In the genomic region with DNA sequence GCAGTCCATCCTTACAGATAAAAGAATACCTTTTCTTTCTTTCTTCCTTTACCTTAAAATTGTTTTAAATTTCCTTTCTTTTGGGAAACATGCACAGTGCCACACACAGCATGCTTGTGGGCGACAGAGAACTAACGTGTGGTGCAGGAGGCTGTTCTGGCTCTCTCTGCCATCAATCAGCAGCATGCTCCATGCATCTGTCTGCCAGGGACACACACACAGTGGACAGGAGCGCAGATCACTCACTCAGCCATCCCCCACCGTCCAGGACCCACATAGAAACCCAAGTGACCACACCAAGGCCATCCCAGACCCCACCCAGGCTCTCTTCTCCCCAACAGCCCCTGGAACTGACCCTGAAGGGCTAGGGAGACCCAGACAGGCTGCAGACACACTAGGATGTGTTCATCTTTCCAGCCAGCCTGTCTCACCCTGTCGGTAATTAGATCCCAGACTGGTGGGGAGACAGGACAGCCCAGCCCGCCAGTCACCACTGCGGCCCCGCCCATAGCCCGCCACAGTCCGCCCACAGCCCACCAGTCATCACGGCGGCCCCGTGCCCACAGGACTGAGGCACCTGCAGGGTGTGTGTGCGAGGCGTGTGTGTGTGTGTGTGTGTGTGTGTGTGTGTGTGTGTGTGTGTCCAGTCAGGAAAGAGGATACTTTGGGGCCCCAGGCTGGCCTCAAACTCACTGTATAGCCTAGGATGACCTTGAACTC, we compare ENCODE assay signal across 8 mouse cellular contexts. TPM values are rescaled to one million over a fixed set of nuclear protein-coding genes. Genes with fewer than 3 reads are reported as not detected.
DNase-seq lines count a peak whose midpoint lies in the region; ATAC-seq lines count a peak whose summit lies in the region.

No protein-coding gene starts in this region.

- no peak for DNase-seq in lung, postnatal 25 days (ENCODE audit: low spot score)
- DNase-seq in embryo, embryonic 10 days (ENCODE audit: low spot score) = peak; percentile 78
- no peak for DNase-seq in natural killer cell, adult 2 months (ENCODE audit: low spot score in 2 of 2)
- DNase-seq in yolk sac, embryonic 10.5 days (ENCODE audit: low spot score) = no peak
- DNase-seq in layer of hippocampus, postnatal 14 days (ENCODE audit: low spot score in 2 of 2) = no peak

- no peaks in the 10 kb centered on the region for H3K9me3 ChIP-seq in lung, embryonic 16.5 days (ENCODE audit: control insufficient read depth, low read length)
- H3K9me3 ChIP-seq in hindbrain, embryonic 16.5 days (ENCODE audit: control insufficient read depth, low read length) = no peaks in the 10 kb centered on the region
- H3K9me3 ChIP-seq in midbrain, embryonic 16.5 days (replicated peaks; ENCODE audit: control insufficient read depth, low read length, poor library complexity, severe bottlenecking) = no peaks in the 10 kb centered on the region

- H3K27ac ChIP-seq in lung, embryonic 16.5 days (ENCODE audit: low read length) = peak overlapping the region; percentile 87
- H3K27ac ChIP-seq in hindbrain, embryonic 16.5 days (ENCODE audit: low read depth, low read length) = peak overlapping the region; percentile 73
- H3K27ac ChIP-seq in midbrain, embryonic 16.5 days (ENCODE audit: low read length) = 0 out of 2 replicates have a peak overlapping the region, but pooled peaks have one; percentile 67

- peak overlapping the region; percentile 48 for H3K4me3 ChIP-seq in lung, embryonic 16.5 days (ENCODE audit: low read length)
- peak overlapping the region; percentile 35 for H3K4me3 ChIP-seq in hindbrain, embryonic 16.5 days (ENCODE audit: low read length)
- H3K4me3 ChIP-seq in midbrain, embryonic 16.5 days (ENCODE audit: low read depth, low read length) = peak overlapping the region; percentile 39

- H3K27me3 ChIP-seq in lung, embryonic 16.5 days (ENCODE audit: control insufficient read depth, insufficient read depth, low read depth, low read length) = no peaks in the 10 kb centered on the region
- peaks cover 10% of the 10 kb centered on the region for H3K27me3 ChIP-seq in hindbrain, embryonic 16.5 days (replicated peaks; ENCODE audit: control insufficient read depth, insufficient read depth, low read length)
- peaks cover 18% of the 10 kb centered on the region for H3K27me3 ChIP-seq in midbrain, embryonic 16.5 days (ENCODE audit: control insufficient read depth, insufficient read depth, low read depth, low read length)

- WGBS in lung, embryonic 16.5 days = 12% methylated on average over 14 of the region's 15 CpGs
- 9% methylated on average over 15 of the region's 15 CpGs for WGBS in hindbrain, embryonic 16.5 days
- 12% methylated on average over 15 of the region's 15 CpGs for WGBS in midbrain, embryonic 16.5 days

- peak; percentile 7; the same call in 1 of the 2 replicates for ATAC-seq in lung, embryonic 16.5 days (ENCODE audit: low read depth)
- ATAC-seq in hindbrain, embryonic 16.5 days = peak; percentile 27
- peak; percentile 37 for ATAC-seq in midbrain, embryonic 16.5 days

- peaks cover 65% of the 10 kb centered on the region for H3K4me1 ChIP-seq in lung, embryonic 16.5 days (replicated peaks; ENCODE audit: control insufficient read depth, insufficient read depth, low read length)
- peaks cover 39% of the 10 kb centered on the region for H3K4me1 ChIP-seq in hindbrain, embryonic 16.5 days (ENCODE audit: control insufficient read depth, insufficient read depth, low read depth, low read length)
- peaks cover 16% of the 10 kb centered on the region; the same call in 1 of the 2 replicates for H3K4me1 ChIP-seq in midbrain, embryonic 16.5 days (ENCODE audit: control insufficient read depth, insufficient read depth, low read length)

- H3K4me2 ChIP-seq in lung, embryonic 16.5 days (ENCODE audit: low read depth, low read length) = peak overlapping the region; percentile 85
- peak overlapping the region; percentile 66 for H3K4me2 ChIP-seq in hindbrain, embryonic 16.5 days (ENCODE audit: low read length)
- peak overlapping the region; percentile 77 for H3K4me2 ChIP-seq in midbrain, embryonic 16.5 days (ENCODE audit: low read length)

- peak overlapping the region; percentile 63 for H3K9ac ChIP-seq in lung, embryonic 16.5 days (ENCODE audit: low read length)
- peak overlapping the region; percentile 49 for H3K9ac ChIP-seq in hindbrain, embryonic 16.5 days (ENCODE audit: low read depth, low read length)
- peak overlapping the region; percentile 63 for H3K9ac ChIP-seq in midbrain, embryonic 16.5 days (ENCODE audit: low read depth, low read length)

- no peaks in the 10 kb centered on the region for H3K36me3 ChIP-seq in lung, embryonic 16.5 days (ENCODE audit: control insufficient read depth, insufficient read depth, low read length)
- no peaks in the 10 kb centered on the region for H3K36me3 ChIP-seq in hindbrain, embryonic 16.5 days (ENCODE audit: control insufficient read depth, insufficient read depth, low read length)
- no peaks in the 10 kb centered on the region for H3K36me3 ChIP-seq in midbrain, embryonic 16.5 days (ENCODE audit: control insufficient read depth, insufficient read depth, low read length)

RNA-seq across cellular contexts. Expression of gene Gadd45b, which starts 9.1 kb away (rescaled TPM):
- polyA plus RNA-seq in lung, embryonic 16.5 days (2015; fragmentation: Nextera tagmentation; extraction: Ambion mirVana) = 57.3 and 63.6 TPM in 2 replicates
- 8.0 and 9.0 TPM in 2 replicates for polyA plus RNA-seq in hindbrain, embryonic 16.5 days (2015; fragmentation: Nextera tagmentation; extraction: Ambion mirVana)
- 6.4 and 7.1 TPM in 2 replicates for polyA plus RNA-seq in midbrain, embryonic 16.5 days (2015; fragmentation: Nextera tagmentation; extraction: Ambion mirVana)
- total RNA-seq in layer of hippocampus, postnatal 14 days (2021) = 10 to 100 TPM; 14.0 to 17.6 TPM

RNA-seq across cellular contexts. Expression of gene Lmnb2, which starts 20.9 kb away (rescaled TPM):
- polyA plus RNA-seq in lung, embryonic 16.5 days (2015; fragmentation: Nextera tagmentation; extraction: Ambion mirVana) = 52.6 and 52.7 TPM in 2 replicates
- 36.6 and 41.9 TPM in 2 replicates for polyA plus RNA-seq in hindbrain, embryonic 16.5 days (2015; fragmentation: Nextera tagmentation; extraction: Ambion mirVana)
- polyA plus RNA-seq in midbrain, embryonic 16.5 days (2015; fragmentation: Nextera tagmentation; extraction: Ambion mirVana) = 40.4 and 45.5 TPM in 2 replicates
- total RNA-seq in layer of hippocampus, postnatal 14 days (2021) = 10 to 100 TPM; 18.2 to 21.5 TPM

RNA-seq across cellular contexts. Expression of gene Timm13, which starts 38.2 kb away (rescaled TPM):
- 284 and 297 TPM in 2 replicates for polyA plus RNA-seq in lung, embryonic 16.5 days (2015; fragmentation: Nextera tagmentation; extraction: Ambion mirVana)
- polyA plus RNA-seq in hindbrain, embryonic 16.5 days (2015; fragmentation: Nextera tagmentation; extraction: Ambion mirVana) = 314 and 364 TPM in 2 replicates
- 297 and 316 TPM in 2 replicates for polyA plus RNA-seq in midbrain, embryonic 16.5 days (2015; fragmentation: Nextera tagmentation; extraction: Ambion mirVana)
- 100 to 1,000 TPM; 161 to 172 TPM for total RNA-seq in layer of hippocampus, postnatal 14 days (2021)
